Mouse (Mus musculus) brain, embryonic 14.5 days (tissue): ENCODE measurements around the gene Zfp874a.

Experiments used
- CTCF ChIP-seq: fragments of 200-500 bp; IDR thresholded peaks from 2 replicates; pipeline ENCODE4 v1.5.1; 2012; ENCODE audit warnings: inconsistent platforms, mild to moderate bottlenecking, moderate library complexity, borderline replicate concordance; ENCODE audit not compliant: insufficient read depth, insufficient read length; ENCODE audit errors: extremely low read depth
- POLR2A ChIP-seq: fragments of 200-500 bp; IDR thresholded peaks from 2 replicates; pipeline ENCODE4 v1.6.1; 2012; ENCODE audit warnings: mild to moderate bottlenecking, inconsistent platforms, borderline replicate concordance; ENCODE audit not compliant: poor library complexity, insufficient read depth, insufficient read length, severe bottlenecking; ENCODE audit errors: extremely low read depth

GRCm38 (mm10) chr13:67500908-67501307 is 49.5 kb upstream of the Zfp874a start:
- TF ChIP-seq CTCF = no peak
- TF ChIP-seq POLR2A = no peak
